Mouse (Mus musculus) MEL (cell line): ENCODE data around the gene Pik3c2b.

Experiments
- CTCF ChIP-seq, 3 experiments: IDR thresholded peaks in 2 of 3; conservative IDR thresholded peaks in 1 of 3; 2 replicates each; pipeline ENCODE4 v1.5.1; 2011 to 2012; ENCODE audit warnings: low read length in 3 of 3, low read depth in 2 of 3, mild to moderate bottlenecking in 2 of 3, improper control_type of control experiment in 1 of 3, inconsistent platforms in 1 of 3, mixed read lengths in 1 of 3, moderate library complexity in 1 of 3; ENCODE audit not compliant: control insufficient read depth in 1 of 3, insufficient read depth in 1 of 3, poor library complexity in 1 of 3, severe bottlenecking in 1 of 3
- POLR2A ChIP-seq, 2 experiments: IDR thresholded peaks; 2 replicates each; pipeline ENCODE4 v1.6.1; 2011 to 2012; ENCODE audit warnings: low read length in 2 of 2, mild to moderate bottlenecking in 2 of 2, control low read depth in 1 of 2, improper control_type of control experiment in 1 of 2, low read depth in 1 of 2, moderate library complexity in 1 of 2; ENCODE audit not compliant: control insufficient read depth in 1 of 2, insufficient read depth in 1 of 2, poor library complexity in 1 of 2
- SIN3A ChIP-seq: IDR thresholded peaks from 2 replicates; pipeline ENCODE4 v1.6.1; 2012; ENCODE audit warnings: low read length, improper control_type of control experiment, inconsistent platforms
- ZNF384 ChIP-seq: IDR thresholded peaks from 2 replicates; pipeline ENCODE4 v1.6.1; 2012; ENCODE audit warnings: low read depth, mild to moderate bottlenecking, inconsistent platforms, low read length, improper control_type of control experiment

- TF ChIP-seq CTCF (IDR thresholded peaks at IDR 0.05 in 2 of 3, conservative IDR thresholded peaks at IDR 0.05 in 1 of 3; ENCODE audit: control insufficient read depth in 1 of 3, insufficient read depth in 1 of 3, low read depth in 2 of 3, low read length in 3 of 3, poor library complexity in 1 of 3, severe bottlenecking in 1 of 3) (no peak), POLR2A (IDR thresholded peaks at IDR 0.05; ENCODE audit: control insufficient read depth in 1 of 2, insufficient read depth in 1 of 2, low read depth in 1 of 2, low read length in 2 of 2, poor library complexity in 1 of 2) (peak in 1 of 2 experiments; percentile 43; a peak in 2 of 4 replicates), ZNF384 (no peak), SIN3A (no peak; the same call in 1 of the 2 replicates)
These were observed at the start of gene Pik3c2b for GRCm38 (mm10) chr1:133045011-133045860.
